Mouse (Mus musculus) thymus, adult 2 months (tissue): ENCODE data around the gene Sptbn1. TPM values are rescaled to one million over a fixed set of nuclear protein-coding genes. Genes with fewer than 3 reads are reported as not detected.

Experiments
- DNase-seq: peaks from one replicate; pipeline ENCODE4 v3.0.0; 2021
- H3K27ac ChIP-seq: fragments of 200-500 bp; 2 replicates; pipeline ENCODE4 v1.5.1; 2012; ENCODE audit warnings: low read length, control low read depth; ENCODE audit not compliant: control insufficient read depth, insufficient read depth
- H3K27me3 ChIP-seq: fragments of 200-500 bp; 2 replicates; pipeline ENCODE4 v1.6.1; 2012; ENCODE audit warnings: mild to moderate bottlenecking, low read length, moderate library complexity, mixed read lengths; ENCODE audit not compliant: control insufficient read depth, insufficient read depth
- H3K36me3 ChIP-seq: fragments of 200-500 bp; 2 replicates; pipeline ENCODE4 v1.6.1; 2012; ENCODE audit warnings: mild to moderate bottlenecking, low read length, moderate library complexity; ENCODE audit not compliant: control insufficient read depth, insufficient read depth
- H3K4me1 ChIP-seq: fragments of 200-500 bp; replicated peaks from 2 replicates; pipeline ENCODE4 v1.6.1; 2012; ENCODE audit warnings: low read length; ENCODE audit not compliant: control insufficient read depth, insufficient read depth
- H3K4me3 ChIP-seq: fragments of 200-500 bp; 2 replicates; pipeline ENCODE4 v1.5.1; 2012; ENCODE audit warnings: mild to moderate bottlenecking, low read length, control low read depth, moderate library complexity; ENCODE audit not compliant: control insufficient read depth, insufficient read depth
- CTCF ChIP-seq: fragments of 200-500 bp; IDR thresholded peaks from 2 replicates; pipeline ENCODE4 v1.5.1; 2012; ENCODE audit warnings: mild to moderate bottlenecking, control low read depth, low read length, moderate library complexity, borderline replicate concordance; ENCODE audit not compliant: control insufficient read depth, poor library complexity, insufficient read depth; ENCODE audit errors: extremely low read depth
- POLR2A ChIP-seq: fragments of 200-500 bp; IDR thresholded peaks from 2 replicates; pipeline ENCODE4 v1.6.1; 2012; ENCODE audit warnings: mild to moderate bottlenecking, low read length, control low read depth, moderate library complexity; ENCODE audit not compliant: control insufficient read depth, poor library complexity, insufficient read depth; ENCODE audit errors: extremely low read depth
- WGBS: fragments of 180-500 bp; shearing (Covaris S2); methylation state at CpG from one replicate; pipeline ENCODE4 v1.1.7; 2018; 5-methylcytosine and 5-hydroxymethylcytosine counted together
- polyA plus RNA-seq: library from polyadenylated mRNA; depleted of rRNA; stranded (reverse); fragments of >200 nt; gene quantifications from 2 replicates; pipeline ENCODE4 v1.2.3, GENCODE M21; 2012

Gene Sptbn1
- polyA plus RNA-seq, 1 experiment: 48.5 TPM

DNA sequence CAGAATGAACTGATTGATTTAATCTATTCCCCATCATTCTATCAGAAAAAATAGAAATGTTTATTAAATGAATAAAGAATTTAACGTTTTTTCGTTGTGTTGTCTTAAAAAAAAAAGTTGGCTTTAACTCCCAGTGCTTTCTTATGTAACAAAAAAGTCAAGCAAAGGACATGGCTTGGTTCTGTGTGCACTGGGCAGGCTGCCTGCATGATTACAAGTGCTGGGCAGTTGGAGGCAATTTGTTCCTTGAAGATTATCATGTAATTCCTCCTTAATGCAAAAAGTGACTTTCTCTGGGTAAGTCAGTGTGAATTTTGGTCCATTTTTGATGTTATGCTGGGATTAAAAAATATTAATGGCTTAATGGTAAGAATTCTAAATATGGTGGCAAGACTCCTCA is 15.7 kb upstream of the Sptbn1 start:
- no peak for DNase-seq
- H3K27me3 ChIP-seq: no peaks in the 10 kb centered on the region
- no peak overlapping the region for H3K4me3 ChIP-seq
- WGBS: 74% methylated on average over 2 of the region's 2 CpGs
- no peak for TF ChIP-seq CTCF
- TF ChIP-seq POLR2A: no peak
- H3K4me1 ChIP-seq: no peaks in the 10 kb centered on the region
- no peak overlapping the region for H3K27ac ChIP-seq
- H3K36me3 ChIP-seq: no peaks in the 10 kb centered on the region

GRCm38 (mm10) chr11:30281096-30281495 is 13.1 kb upstream of the Sptbn1 start:
- 82% methylated on average over 5 of the region's 5 CpGs for WGBS

GRCm38 (mm10) chr11:30279278-30279677 is 11.3 kb upstream of the Sptbn1 start:
- no peaks in the 10 kb centered on the region for H3K4me1 ChIP-seq
- H3K27ac ChIP-seq: no peak overlapping the region
- H3K4me3 ChIP-seq: no peak overlapping the region
- no peak for TF ChIP-seq CTCF
- TF ChIP-seq POLR2A: no peak
- H3K27me3 ChIP-seq: no peaks in the 10 kb centered on the region
- H3K36me3 ChIP-seq: no peaks in the 10 kb centered on the region
- DNase-seq: no peak
- 71% methylated on average over 5 of the region's 5 CpGs for WGBS

More at GRCm38 (mm10) chr11:30281096-30281495, 13.1 kb upstream of the Sptbn1 start:
- no peaks in the 10 kb centered on the region for H3K4me1 ChIP-seq
- no peak for DNase-seq
- no peak for TF ChIP-seq POLR2A
- no peak for TF ChIP-seq CTCF
- H3K36me3 ChIP-seq: no peaks in the 10 kb centered on the region
- H3K27me3 ChIP-seq: no peaks in the 10 kb centered on the region
- H3K27ac ChIP-seq: no peak overlapping the region
- no peak overlapping the region for H3K4me3 ChIP-seq

GRCm38 (mm10) chr11:30275436-30276031 is 7.6 kb upstream of the Sptbn1 start:
- no peaks in the 10 kb centered on the region for H3K27me3 ChIP-seq
- H3K4me1 ChIP-seq: no peaks in the 10 kb centered on the region
- DNase-seq: no peak
- no peaks in the 10 kb centered on the region for H3K36me3 ChIP-seq
- TF ChIP-seq CTCF: no peak
- TF ChIP-seq POLR2A: no peak
- H3K27ac ChIP-seq: no peak overlapping the region
- H3K4me3 ChIP-seq: no peak overlapping the region
- WGBS: 59% methylated on average over 3 of the region's 3 CpGs

- DNase-seq: no peak
- WGBS: 42% methylated on average over 1 of the region's 1 CpGs
- peaks cover 8% of the 10 kb centered on the region; the same call in 1 of the 2 replicates for H3K4me1 ChIP-seq
- no peak overlapping the region for H3K4me3 ChIP-seq
- TF ChIP-seq POLR2A: no peak
- TF ChIP-seq CTCF: no peak
- no peaks in the 10 kb centered on the region for H3K36me3 ChIP-seq
- H3K27ac ChIP-seq: no peak overlapping the region
- H3K27me3 ChIP-seq: peaks cover 20% of the 10 kb centered on the region
These were observed 1.5 kb upstream of the Sptbn1 start for GRCm38 (mm10) chr11:30269524-30269923.

DNA sequence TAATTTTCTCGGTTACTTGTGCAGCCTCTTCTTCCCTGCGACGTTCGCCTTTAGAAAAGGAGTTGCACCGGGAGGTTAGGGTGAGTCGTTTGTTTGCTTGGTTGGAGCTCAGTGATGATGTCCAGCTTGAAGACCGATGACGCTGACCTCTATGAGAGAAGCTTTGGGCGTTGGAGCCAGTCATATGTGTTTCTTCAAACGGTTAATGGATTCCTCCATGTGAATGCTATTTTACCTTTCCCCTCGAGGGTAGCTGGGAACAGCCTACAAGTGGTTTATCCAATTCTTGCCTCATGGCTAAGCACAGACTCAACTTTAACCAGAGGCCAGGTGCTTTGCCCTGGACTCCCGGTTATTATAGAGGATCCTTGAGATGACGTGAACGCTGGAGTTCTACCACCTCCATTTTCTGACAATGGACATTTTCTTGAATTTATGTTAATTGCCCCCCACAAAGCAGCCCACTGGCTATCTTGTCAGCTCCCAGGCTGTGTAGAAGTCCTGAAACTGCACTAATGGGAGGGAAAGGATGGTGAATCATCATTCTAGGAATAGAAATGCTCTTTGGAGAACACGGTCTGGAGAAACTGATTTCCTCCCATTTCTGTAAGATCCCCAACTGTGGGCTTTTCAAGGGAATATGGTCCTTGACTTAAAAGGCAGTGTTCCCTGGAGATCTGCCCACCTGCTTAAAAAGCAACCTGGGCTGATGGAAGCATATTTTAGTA is 837 bp upstream of the Sptbn1 start:
- no peak for DNase-seq
- 8% methylated on average over 15 of the region's 15 CpGs for WGBS
- Histone ChIP-seq H3K27ac (no peak overlapping the region), H3K36me3 (no peaks in the 10 kb centered on the region), H3K4me3 (peak overlapping the region; percentile 44; the same call in 1 of the 2 replicates), H3K4me1 (peaks cover 8% of the 10 kb centered on the region; the same call in 1 of the 2 replicates), H3K27me3 (peaks cover 20% of the 10 kb centered on the region)
- TF ChIP-seq POLR2A (no peak), CTCF (no peak)
